Mouse (Mus musculus) E14TG2a.4 (cell line): Measurements from ENCODE around the gene Krr1.

Source experiments
- CTCF ChIP-seq: conservative IDR thresholded peaks from 2 replicates; pipeline ENCODE4 v1.5.1; 2014; ENCODE audit warnings: low read length
- POU5F1 ChIP-seq: IDR thresholded peaks from 2 replicates; pipeline ENCODE4 v1.6.1; 2014; ENCODE audit warnings: low read length, borderline replicate concordance

DNA sequence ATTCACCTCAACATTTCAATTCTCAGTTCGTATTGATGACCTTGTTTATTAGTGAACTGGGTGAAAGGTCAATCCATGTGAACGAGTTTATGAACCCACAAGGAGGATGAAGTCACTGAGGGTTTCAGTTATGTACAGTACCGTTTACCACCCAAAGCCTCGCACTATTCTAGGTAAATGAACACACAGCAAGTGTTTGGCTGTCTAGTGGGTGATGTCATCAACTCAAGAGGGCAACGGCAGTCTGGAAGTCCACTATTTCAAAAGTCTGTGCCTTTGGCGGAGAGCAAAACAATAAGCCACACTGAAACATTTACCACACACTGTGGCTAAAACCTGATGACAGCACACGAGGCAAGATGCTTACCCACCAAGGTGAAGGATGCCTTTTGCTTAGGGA is 29.4 kb upstream of the Krr1 start:
- TF ChIP-seq POU5F1 (no peak), CTCF (no peak)
